Mouse (Mus musculus): ENCODE measurements around the gene Zfp410. TPM values are rescaled to one million over a fixed set of nuclear protein-coding genes. Genes with fewer than 3 reads are reported as not detected.
"Not testable (repeated sequence)": the region's sequence is repeated elsewhere in the genome, so short reads cannot be mapped to it uniquely, and the experiment has no call there.

Gene Zfp410
- total RNA-seq, 1 experiment from 2014 or later, result 40.0 TPM

DNA sequence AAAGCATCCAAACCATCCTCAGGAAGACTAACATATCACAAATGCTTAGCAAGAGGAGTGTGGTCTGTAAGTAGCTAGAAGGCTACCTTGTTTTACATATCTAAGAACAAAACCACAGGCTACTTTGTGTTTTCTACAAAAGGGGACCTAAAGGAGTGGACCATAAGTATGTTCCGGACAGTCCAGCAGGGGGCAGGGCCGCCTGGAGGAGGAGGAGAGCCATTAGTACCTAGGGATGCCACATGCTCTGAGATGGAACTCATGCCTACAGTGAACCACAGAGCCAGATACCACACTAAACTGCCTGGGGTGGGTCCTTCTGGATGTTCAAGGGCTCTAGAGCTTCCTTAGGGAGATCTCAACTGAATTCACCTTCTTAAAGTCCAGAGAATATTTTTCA lies 30.5 kb downstream of the Zfp410 start:
- no peak for ATAC-seq (ENCODE audit: extremely low read depth, insufficient number of reproducible peaks, low FRiP score, poor library complexity, severe bottlenecking)

- ATAC-seq (ENCODE audit: extremely low read depth, insufficient number of reproducible peaks, low FRiP score, poor library complexity, severe bottlenecking), result not testable (repeated sequence)
Measured at GRCm38 (mm10) chr12:84358699-84359098, 42.0 kb downstream of the Zfp410 start.

- ATAC-seq (ENCODE audit: extremely low read depth, insufficient number of reproducible peaks, low FRiP score, poor library complexity, severe bottlenecking), result peak; percentile 93
Measured at GRCm38 (mm10) chr12:84361555-84362489, 45.2 kb downstream of the Zfp410 start, which contains the start of the genes Coq6 and Fam161b. TSS of gene Coq6 (plus strand) at chr12:84361657. TSS of gene Fam161b (minus strand) at chr12:84361833.

DNA sequence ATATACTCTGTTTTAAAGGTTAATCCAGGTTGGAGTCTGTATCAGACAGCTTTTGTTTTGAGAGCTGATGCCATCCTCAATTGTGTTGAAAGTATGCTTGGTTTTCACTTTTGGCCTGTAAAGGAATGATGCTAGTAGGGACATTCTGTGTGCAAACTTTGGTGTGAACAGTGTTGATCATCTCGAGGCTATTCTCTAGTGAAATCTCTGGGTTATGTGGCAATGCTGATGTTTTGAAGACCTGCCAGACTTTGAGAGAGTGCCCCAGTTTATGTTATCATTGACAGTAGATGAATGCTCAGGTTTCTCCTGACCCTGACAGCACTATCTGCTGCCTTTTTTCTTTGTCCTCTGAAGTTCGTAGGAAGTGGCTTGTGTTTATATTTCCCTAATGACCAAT lies 46.2 kb downstream of the Zfp410 start:
- no peak for ATAC-seq (ENCODE audit: extremely low read depth, insufficient number of reproducible peaks, low FRiP score, poor library complexity, severe bottlenecking)

DNA sequence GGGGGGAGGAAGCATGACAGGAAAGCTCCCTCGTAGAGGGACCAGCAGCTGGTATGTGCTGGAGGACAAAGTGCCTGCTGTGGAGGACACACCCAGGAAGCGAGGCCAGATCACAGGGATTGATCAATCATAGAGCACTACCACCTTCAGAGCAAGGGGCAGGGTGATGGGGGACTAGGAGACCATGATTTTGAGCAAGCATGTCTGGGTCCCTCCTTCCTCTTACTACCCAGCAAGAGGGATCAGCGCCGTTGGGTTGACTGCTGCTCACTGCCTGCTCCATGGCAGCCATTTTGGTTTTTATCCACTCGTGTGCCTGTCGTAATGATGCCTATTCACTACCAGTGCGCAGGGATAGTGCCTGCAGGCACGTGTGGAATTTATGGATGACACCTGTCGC lies 47.6 kb downstream of the Zfp410 start:
- ATAC-seq (ENCODE audit: extremely low read depth, insufficient number of reproducible peaks, low FRiP score, poor library complexity, severe bottlenecking), result no peak

- no peak for ATAC-seq (ENCODE audit: extremely low read depth, insufficient number of reproducible peaks, low FRiP score, poor library complexity, severe bottlenecking)
Measured at GRCm38 (mm10) chr12:84365137-84365536, 48.5 kb downstream of the Zfp410 start.

- no peak for ATAC-seq (ENCODE audit: extremely low read depth, insufficient number of reproducible peaks, low FRiP score, poor library complexity, severe bottlenecking)
Measured at GRCm38 (mm10) chr12:84366971-84367370, 50.3 kb downstream of the Zfp410 start.

- ATAC-seq (ENCODE audit: extremely low read depth, insufficient number of reproducible peaks, low FRiP score, poor library complexity, severe bottlenecking), result no peak
Measured at GRCm38 (mm10) chr12:84371647-84372046, 55.0 kb downstream of the Zfp410 start.

- no peak for ATAC-seq (ENCODE audit: extremely low read depth, insufficient number of reproducible peaks, low FRiP score, poor library complexity, severe bottlenecking)
Measured at GRCm38 (mm10) chr12:84373831-84374481, 57.3 kb downstream of the Zfp410 start.

- ATAC-seq (ENCODE audit: extremely low read depth, insufficient number of reproducible peaks, low FRiP score, poor library complexity, severe bottlenecking), result no peak
Measured at GRCm38 (mm10) chr12:84382369-84382768, 65.7 kb downstream of the Zfp410 start.

GRCm38 (mm10) chr12:84384644-84385081 lies 68.0 kb downstream of the Zfp410 start:
- no peak for ATAC-seq (ENCODE audit: extremely low read depth, insufficient number of reproducible peaks, low FRiP score, poor library complexity, severe bottlenecking)

DNA sequence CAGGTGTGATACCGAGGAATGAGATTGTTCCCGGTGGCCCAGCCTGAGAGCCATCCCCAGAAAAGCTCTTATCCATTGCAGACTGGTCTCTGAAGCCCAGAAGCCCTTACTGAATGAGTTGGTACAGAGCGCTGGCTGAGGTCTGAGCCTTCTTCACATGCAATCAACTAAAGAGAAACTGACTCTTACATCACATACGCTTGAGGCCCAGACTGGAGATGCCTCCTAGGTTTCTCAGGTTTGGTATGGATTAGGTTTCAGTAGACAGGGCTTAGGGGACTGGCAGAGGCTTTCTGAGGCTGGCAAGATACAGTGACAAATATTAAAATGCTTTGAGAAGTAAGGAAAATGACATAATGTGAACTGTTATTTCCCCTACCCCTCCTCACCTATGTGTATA lies 68.8 kb downstream of the Zfp410 start:
- no peak for ATAC-seq (ENCODE audit: extremely low read depth, insufficient number of reproducible peaks, low FRiP score, poor library complexity, severe bottlenecking)

DNA sequence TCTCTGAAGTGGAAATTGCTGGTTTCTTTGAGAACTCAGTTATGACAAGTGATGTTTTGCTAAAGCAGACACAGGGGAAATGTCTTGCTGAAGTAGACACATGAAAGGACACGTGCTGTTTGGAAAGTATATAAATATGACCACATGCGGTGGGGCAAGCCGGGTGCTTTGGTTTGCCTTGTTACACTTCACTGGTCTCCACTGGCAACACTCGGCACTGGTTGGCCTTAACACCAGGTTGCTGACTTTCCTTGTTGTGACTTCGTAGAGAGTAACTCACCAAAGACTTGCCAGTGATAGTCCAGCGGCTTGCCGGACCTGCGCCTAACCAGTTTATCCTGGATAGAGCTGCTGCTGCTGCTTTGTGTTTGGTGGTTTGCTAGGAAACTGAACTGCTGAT lies 71.4 kb downstream of the Zfp410 start:
- ATAC-seq (ENCODE audit: extremely low read depth, insufficient number of reproducible peaks, low FRiP score, poor library complexity, severe bottlenecking), result peak; percentile 15; the same call in 1 of the 2 replicates

- peak; percentile 62 for ATAC-seq (ENCODE audit: extremely low read depth, insufficient number of reproducible peaks, low FRiP score, poor library complexity, severe bottlenecking)
Measured at GRCm38 (mm10) chr12:84388774-84389400, 72.2 kb downstream of the Zfp410 start.

GRCm38 (mm10) chr12:84390336-84390735 lies 73.7 kb downstream of the Zfp410 start:
- ATAC-seq (ENCODE audit: extremely low read depth, insufficient number of reproducible peaks, low FRiP score, poor library complexity, severe bottlenecking), result no peak

GRCm38 (mm10) chr12:84392681-84393080 lies 76.0 kb downstream of the Zfp410 start:
- no peak for ATAC-seq (ENCODE audit: extremely low read depth, insufficient number of reproducible peaks, low FRiP score, poor library complexity, severe bottlenecking)

All from neutrophil, adult 5-6 weeks (primary cell).